Mouse (Mus musculus) cerebral cortex, adult 2 months (tissue): ENCODE measurements around the gene Grpel1.

Source experiments
- WGBS: fragments of 180-500 bp; shearing (Covaris S2); methylation state at CpG from one replicate; pipeline ENCODE4 v1.1.7; 2018; 5-methylcytosine and 5-hydroxymethylcytosine counted together

Gene Grpel1

DNA sequence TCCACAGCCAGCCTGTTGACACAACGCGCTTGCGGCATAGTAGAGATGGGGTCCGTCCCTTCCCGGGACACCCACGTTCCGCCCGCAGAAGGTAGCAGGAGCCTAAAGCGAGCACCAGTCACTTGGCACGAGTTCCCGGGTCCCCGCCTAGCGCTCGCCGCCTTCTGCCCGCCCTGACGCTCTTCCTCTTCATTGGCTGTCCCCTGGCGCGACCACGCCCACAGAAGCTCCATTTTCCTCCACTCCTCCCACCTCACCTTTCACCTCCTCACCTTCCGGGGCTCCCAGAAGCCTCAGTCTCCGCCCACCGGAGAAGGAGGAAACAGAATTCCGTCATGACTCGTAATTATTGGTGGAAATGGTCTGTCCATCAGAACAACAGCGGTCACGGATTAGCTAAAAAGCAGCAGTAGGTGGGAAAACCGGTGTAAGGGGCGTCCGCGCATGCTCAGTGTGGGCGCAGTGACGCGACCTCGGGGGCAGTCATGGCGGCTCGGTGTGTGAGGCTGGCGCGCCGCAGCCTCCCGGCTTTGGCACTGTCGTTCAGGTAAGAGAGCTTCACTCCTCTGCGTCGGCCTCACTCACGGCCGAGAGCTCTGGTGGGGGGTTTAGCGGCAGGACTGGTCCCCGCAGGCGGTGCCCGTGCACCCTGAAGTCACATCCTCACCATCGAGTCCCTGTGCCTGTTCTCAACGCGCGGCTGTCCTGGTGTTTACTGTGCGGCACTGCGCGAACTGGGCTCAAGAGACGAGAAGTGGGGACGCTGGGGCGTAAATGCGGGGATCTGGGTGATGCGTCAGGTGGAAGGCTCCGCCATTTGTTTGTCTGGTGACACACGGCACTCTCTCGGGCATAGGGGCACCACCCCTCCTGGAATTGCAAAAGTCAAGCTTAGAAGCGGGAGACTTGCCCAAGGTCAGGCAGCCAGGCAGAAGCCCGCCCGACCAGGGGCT, at the start of gene Grpel1:
TSS of gene Grpel1 (plus strand) at position 290 of the 953 bp plus-strand sequence.
- under 1% methylated on average over 68 of the region's 68 CpGs for WGBS

- 59% methylated on average over 3 of the region's 3 CpGs for WGBS
Observed at GRCm38 (mm10) chr5:36419861-36420260, 44.9 kb upstream of the Grpel1 start.

DNA sequence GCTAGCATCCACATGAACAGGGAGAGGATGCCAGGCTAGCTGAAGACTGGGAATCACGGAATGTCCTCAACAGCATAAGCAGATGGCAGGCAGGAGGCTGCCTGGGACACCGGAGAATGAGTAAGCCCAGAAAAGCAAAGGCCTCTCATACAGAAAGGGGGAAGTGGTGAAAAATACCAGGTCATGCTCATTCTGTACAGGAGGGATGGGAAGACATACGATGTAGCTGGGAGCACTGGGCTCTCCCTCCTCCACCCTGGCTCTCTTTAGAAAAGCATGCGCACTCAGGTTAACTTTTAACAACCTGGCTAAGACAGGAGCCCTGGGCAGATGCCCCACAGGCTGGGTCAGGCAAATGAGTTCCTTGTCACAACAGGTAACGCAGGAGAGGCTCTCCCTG, 38.4 kb upstream of the Grpel1 start:
- WGBS: 59% methylated on average over 5 of the region's 5 CpGs

DNA sequence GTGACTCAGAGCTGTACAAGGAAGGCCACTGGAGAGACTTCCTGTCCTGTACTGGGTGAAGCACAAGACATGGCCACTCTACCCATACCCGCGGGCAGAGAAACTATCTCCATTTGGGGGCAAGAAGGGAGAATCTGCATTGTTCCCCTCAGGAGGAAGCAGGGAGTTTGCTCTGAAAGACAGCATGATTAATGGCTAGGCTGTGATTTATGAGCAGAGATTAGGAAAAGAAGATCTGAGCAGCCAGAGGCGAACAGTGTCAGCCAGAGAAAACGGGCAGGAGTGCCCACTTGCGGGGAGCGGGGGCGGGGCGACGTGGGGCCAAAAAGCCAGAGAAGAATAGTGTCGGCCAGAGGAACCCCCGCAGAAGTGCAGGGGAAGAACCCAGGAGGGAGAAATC, 37.0 kb upstream of the Grpel1 start:
- 75% methylated on average over 11 of the region's 11 CpGs for WGBS

DNA sequence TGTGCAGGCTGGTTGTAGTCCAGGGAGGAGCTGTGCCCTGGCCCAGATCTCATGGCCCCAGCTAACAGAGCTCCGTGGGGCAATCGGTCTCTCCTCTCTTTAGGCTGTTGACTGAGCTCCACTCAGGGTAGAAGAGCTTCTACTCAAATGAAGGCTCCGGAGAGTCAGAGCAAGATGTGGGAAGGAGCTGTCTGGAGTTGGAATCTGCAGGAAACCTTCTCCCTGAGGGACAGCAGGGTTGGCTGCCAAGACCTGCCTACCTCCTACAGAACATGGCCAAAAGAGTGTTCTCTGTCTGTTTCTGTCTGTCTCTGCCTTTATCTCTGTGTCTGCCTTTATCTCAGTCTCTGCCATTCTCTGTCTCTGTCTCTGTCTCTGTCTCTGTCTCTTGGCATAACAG, 35.2 kb upstream of the Grpel1 start:
- 61% methylated on average over 3 of the region's 3 CpGs for WGBS

GRCm38 (mm10) chr5:36431711-36432110, 33.1 kb upstream of the Grpel1 start:
- WGBS: 83% methylated on average over 2 of the region's 2 CpGs

GRCm38 (mm10) chr5:36434398-36434967, 30.3 kb upstream of the Grpel1 start:
- 76% methylated on average over 9 of the region's 9 CpGs for WGBS

GRCm38 (mm10) chr5:36436858-36437257, 27.9 kb upstream of the Grpel1 start:
- 74% methylated on average over 4 of the region's 4 CpGs for WGBS

- 58% methylated on average over 3 of the region's 3 CpGs for WGBS
Observed at GRCm38 (mm10) chr5:36440741-36441140, 24.1 kb upstream of the Grpel1 start.

DNA sequence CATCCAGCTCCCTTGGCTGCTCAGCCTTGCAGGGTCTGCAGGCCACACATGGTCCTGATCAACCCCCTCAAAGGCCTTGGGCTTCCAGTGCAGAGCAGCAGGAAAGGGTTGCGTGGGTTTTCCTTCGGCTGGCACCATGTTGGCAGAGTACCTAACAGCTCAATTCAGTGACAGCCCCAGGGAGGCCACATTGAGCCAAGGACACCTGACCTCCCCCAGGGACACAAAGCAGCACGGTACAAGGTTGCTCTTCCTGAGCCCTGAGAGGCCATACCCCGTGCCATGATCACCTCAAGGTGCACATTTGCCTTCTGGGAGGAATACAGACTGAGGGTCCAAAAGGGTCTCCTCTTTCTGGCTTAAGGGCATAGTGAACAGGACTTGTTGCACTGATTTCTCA, 20.2 kb upstream of the Grpel1 start:
- 71% methylated on average over 4 of the region's 4 CpGs for WGBS

GRCm38 (mm10) chr5:36445028-36445427, 19.8 kb upstream of the Grpel1 start:
- WGBS: 56% methylated on average over 8 of the region's 8 CpGs

GRCm38 (mm10) chr5:36446166-36446890, 18.5 kb upstream of the Grpel1 start:
- 70% methylated on average over 9 of the region's 9 CpGs for WGBS

DNA sequence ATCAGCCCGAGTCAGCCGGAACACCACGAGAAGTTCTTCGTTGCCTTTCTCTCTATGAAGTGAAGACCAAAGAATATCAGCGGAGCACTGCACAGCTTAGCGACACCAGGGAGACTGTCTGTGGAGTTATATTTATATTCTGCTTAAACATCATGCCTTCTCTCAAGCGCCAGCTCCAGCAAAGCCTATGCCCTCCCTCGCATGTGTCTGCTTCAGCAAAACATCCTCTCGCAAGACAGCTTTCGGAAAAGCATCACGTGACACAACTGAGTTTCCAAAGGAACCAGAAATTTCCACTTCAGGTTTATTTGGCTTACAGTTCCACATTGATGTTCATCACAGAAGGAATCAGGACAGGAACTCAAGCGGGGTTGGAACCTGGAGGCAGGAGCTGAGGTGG, 16.9 kb upstream of the Grpel1 start:
- WGBS: 60% methylated on average over 12 of the region's 12 CpGs

DNA sequence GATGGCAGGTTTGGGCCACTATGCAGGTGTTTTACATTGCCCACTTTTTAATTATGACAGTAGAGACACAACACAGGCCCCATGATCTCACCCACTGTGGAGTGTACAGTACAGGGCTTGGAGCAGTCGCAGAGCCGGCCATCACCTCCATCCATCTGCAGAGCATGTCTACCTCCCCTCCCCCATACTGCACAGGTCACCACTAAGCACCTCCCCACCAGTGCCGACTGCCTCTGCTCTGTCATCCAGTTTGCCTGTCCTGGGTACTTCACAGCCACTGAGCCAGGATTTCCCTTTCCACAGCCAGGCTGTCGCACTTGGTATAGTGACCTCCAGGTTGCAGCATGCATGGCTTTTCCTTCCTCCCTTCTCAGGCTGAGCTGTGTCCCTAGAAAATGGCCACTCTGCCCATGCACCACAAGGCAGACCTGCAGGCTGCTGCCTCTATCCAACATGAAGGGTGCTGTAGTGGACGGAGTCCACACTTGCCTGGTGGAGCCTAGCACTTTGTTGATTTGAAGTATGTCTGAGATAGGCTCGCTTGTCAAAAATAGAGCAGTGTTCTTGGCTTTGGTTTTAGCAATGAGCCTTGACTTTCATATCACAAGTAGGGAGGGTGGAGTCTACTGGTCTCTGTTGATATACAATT, 15.0 kb upstream of the Grpel1 start:
- WGBS: 82% methylated on average over 6 of the region's 6 CpGs

- 33% methylated on average over 10 of the region's 10 CpGs for WGBS
Observed at GRCm38 (mm10) chr5:36451119-36451518, 13.7 kb upstream of the Grpel1 start.

- 77% methylated on average over 10 of the region's 10 CpGs for WGBS
Observed at GRCm38 (mm10) chr5:36451872-36452389, 12.9 kb upstream of the Grpel1 start.

GRCm38 (mm10) chr5:36452821-36453220, 12.0 kb upstream of the Grpel1 start:
- 86% methylated on average over 6 of the region's 6 CpGs for WGBS

DNA sequence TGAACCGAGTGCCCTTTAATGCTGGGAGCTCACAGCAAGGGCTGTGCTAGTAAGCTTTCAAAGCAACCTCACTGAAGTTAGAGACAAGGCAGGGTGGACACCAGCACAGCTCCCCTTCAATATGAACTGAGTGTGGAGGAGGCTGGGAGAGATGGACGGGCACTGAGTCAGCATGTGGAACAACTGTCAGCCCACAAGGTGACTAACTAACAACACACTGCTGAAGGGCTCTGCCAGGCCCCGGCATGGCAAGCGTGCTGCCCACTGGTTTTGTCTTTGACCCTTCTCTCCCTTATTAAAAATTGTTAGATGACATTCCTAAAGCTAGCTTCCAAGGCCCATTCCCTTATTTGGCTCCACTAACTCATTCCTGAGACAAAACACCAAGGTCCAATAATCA, 7.1 kb upstream of the Grpel1 start:
- WGBS: 73% methylated on average over 4 of the region's 4 CpGs

DNA sequence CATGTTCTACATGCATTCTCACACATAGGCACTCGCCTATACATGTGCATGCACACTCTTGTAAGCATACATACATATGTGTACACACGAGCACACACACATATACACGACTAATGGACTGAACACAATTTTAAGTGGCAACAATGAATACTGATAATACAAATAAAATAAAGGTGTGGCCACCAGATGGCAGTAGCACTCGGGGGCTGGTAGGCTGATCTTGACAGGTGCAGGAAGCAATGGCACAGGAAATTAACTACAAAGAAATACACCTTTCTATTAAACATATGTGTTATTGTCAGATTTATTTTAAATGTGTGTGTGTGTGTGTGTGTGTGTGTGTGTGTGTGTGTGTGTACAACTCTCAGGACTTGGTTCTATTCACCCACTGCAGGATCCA, 5.9 kb upstream of the Grpel1 start:
- 19% methylated on average over 4 of the region's 4 CpGs for WGBS

GRCm38 (mm10) chr5:36460712-36461111, 4.1 kb upstream of the Grpel1 start:
- WGBS: 85% methylated on average over 2 of the region's 2 CpGs

GRCm38 (mm10) chr5:36461231-36461630, 3.6 kb upstream of the Grpel1 start:
- 71% methylated on average over 2 of the region's 2 CpGs for WGBS

DNA sequence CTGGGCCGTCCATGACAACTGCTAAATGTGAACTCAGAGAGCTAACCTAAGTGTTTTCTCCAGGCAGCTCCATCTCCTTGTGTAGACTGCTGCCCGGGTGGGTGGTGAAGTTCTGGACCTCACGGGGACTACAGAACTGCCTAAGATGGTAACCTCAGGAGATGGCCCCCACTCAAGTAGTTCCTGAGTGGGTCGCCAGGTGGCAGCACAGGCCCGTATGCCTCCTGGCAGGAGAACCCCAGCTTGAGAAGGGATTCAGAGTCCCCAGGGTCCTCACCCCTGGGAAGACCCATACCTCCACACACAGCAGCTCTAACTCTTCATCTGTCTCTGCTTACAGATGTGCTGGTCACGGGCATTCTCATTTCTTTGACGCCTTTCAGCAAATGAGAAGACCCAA, 2.0 kb upstream of the Grpel1 start:
- 16% methylated on average over 7 of the region's 7 CpGs for WGBS
